Mouse (Mus musculus) liver, embryonic 14.5 days (tissue): ENCODE data around the gene Gkap1.

Experiments used
- CTCF ChIP-seq: IDR thresholded peaks from 2 replicates; pipeline ENCODE4 v1.5.1; 2016; ENCODE audit warnings: antibody characterized with exemption, low read depth, control low read depth
- EP300 ChIP-seq: IDR thresholded peaks from 2 replicates; pipeline ENCODE4 v1.6.1; 2016; ENCODE audit warnings: antibody characterized with exemption, low read depth

DNA sequence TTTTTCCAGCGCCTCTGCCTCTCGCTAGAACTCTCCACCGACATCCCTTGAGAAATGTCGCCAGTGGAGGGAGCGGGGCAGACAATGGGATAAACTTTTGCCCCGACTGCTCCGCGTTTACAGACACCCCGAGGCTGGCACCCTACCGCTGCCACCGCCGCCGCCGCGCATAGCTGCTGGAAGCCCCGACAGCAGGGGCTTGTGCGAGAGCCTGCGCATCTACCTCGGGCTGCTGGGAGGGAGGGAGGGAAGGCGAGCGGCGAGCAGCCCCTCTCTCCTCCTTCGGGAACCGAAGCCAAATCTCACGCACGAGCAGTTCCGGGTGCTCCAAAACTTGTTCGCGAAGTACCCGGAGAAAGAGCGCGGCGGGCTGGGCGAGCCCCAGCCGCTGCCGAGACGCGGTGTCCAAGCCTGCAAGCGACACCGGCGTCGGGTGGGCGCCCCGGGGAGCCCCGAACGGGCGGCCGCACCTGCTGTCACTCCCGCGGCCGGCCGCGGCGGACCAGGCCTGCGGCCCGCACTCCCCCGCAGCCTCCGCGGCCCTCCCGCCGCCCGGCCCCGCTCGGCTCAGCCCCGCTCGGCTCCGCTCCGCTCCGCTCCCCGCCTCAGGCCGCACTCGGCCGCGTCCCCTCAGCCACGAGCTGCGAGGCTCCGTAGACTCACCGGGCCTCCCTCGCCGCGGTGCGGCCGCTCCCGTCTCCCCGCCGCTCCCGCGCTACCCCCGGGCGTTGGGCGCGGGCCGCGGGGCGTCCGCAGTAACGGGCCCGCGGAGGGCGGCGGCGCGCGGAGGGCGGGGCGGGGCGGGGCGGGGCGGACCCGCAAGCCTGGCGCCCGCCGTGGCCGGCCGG is 1.9 kb downstream of the Gkap1 start:
- TF ChIP-seq CTCF (no peak), EP300 (no peak)
